Mouse (Mus musculus) lung, adult 2 months (tissue): Measurements from ENCODE around the gene Mansc1.

Experiments
- CTCF ChIP-seq: fragments of 200-500 bp; IDR thresholded peaks from 2 replicates; pipeline ENCODE4 v1.5.1; 2011; ENCODE audit warnings: mild to moderate bottlenecking, low read length, control low read depth; ENCODE audit not compliant: insufficient read depth
- POLR2A ChIP-seq: fragments of 200-500 bp; IDR thresholded peaks from 2 replicates; pipeline ENCODE4 v1.6.1; 2011; ENCODE audit warnings: low read depth, mild to moderate bottlenecking, control low read depth, low read length, borderline replicate concordance; ENCODE audit errors: extremely low read depth

GRCm38 (mm10) chr6:134582110-134582509, 50.2 kb downstream of the Mansc1 start:
- TF ChIP-seq POLR2A (no peak), CTCF (no peak)
